Mouse (Mus musculus): ENCODE data around the gene Plxnc1.

- TF ChIP-seq CTCF (IDR thresholded peaks at IDR 0.05; ENCODE audit: low read depth, low read length) (no peak), POLR2A (IDR thresholded peaks at IDR 0.05; ENCODE audit: borderline replicate concordance, low read depth, low read length) (no peak)
Observed at GRCm38 (mm10) chr10:94905219-94905618, 39.4 kb downstream of the Plxnc1 start.

All from bone marrow macrophage, adult 2 months (primary cell).